Mouse (Mus musculus): ENCODE results near the gene Cdkal1. TPM values are rescaled to one million over a fixed set of nuclear protein-coding genes. Genes with fewer than 3 reads are reported as not detected.

Gene Cdkal1
- polyA plus RNA-seq, 2 experiments: 2.0 to 7.7 TPM

DNA sequence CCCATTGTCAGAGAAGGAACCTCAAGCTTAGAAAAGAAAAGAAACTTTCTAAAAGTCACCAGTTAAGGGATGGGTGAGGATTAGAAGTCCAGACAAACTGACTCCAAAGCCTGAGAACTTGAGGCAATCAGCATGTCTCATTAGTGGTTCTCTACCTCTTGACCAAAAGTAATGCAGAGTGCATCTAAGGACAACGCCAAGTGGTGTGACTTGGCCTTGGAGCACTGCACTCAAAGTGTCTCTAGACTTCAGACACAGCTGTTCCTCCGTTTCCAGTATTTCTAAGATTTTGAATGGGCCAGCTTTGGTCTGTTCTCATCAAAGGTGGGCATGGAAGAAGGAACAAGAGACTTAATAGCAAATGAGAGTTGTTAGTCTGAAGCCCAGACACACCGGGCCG is 74.1 kb downstream of the Cdkal1 start:
- Histone ChIP-seq H3K4me3 (ENCODE audit: insufficient read depth in 1 of 2, low read depth in 2 of 2, low read length in 2 of 2) (no peak overlapping the region), H3K36me3 (replicated peaks; ENCODE audit: control insufficient read depth, insufficient read depth, low read depth) (no peaks in the 10 kb centered on the region), H3K9ac (replicated peaks) (no peak overlapping the region), H3K9me3 (ENCODE audit: control insufficient read depth, low read length) (no peaks in the 10 kb centered on the region), H3K4me1 (replicated peaks; ENCODE audit: control insufficient read depth in 2 of 2, insufficient read depth in 2 of 2, low read length in 1 of 2) (no peaks in the 10 kb centered on the region; a peak in 1 of 4 replicates), H3K4me2 (ENCODE audit: low read depth) (no peak overlapping the region), H3K27me3 (ENCODE audit: control insufficient read depth, insufficient read depth, low read length) (no peaks in the 10 kb centered on the region), H3K27ac (no peak overlapping the region)
- DNase-seq (ENCODE audit: low read depth in 3 of 3, low spot score in 3 of 3): no peak
- ATAC-seq (ENCODE audit: insufficient read depth): no peak
- 78% methylated on average over 4 of the region's 4 CpGs for WGBS (ENCODE audit: insufficient replicate concordance)
- no peak for TF ChIP-seq CTCF (IDR thresholded peaks at IDR 0.05; ENCODE audit: low read depth)

DNA sequence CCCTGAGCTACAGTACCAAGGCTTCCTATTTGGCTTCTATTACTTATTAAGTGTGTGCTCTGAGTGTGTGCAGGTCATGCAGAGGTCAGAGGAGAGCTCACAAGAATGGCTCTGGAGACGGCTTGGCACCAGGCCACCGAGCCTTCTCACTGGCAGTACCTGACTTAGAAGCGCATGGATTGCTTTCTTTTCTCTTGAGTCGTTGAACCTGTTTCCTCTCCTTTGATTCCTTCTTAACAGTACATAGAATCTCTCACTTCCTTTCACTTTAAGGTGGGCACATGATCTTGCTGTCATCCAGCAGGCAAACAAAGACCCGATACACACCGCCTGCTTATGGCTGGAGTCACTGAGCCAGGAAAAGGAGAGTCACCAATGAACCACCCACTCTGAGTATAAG is 74.8 kb downstream of the Cdkal1 start:
- Histone ChIP-seq H3K27me3 (ENCODE audit: control insufficient read depth, insufficient read depth, low read length) (no peaks in the 10 kb centered on the region), H3K4me1 (replicated peaks; ENCODE audit: control insufficient read depth in 2 of 2, insufficient read depth in 2 of 2, low read length in 1 of 2) (no peaks in the 10 kb centered on the region; a peak in 1 of 4 replicates), H3K4me2 (ENCODE audit: low read depth) (no peak overlapping the region), H3K4me3 (ENCODE audit: insufficient read depth in 1 of 2, low read depth in 2 of 2, low read length in 2 of 2) (no peak overlapping the region), H3K9ac (replicated peaks) (no peak overlapping the region), H3K27ac (no peak overlapping the region), H3K36me3 (replicated peaks; ENCODE audit: control insufficient read depth, insufficient read depth, low read depth) (no peaks in the 10 kb centered on the region), H3K9me3 (ENCODE audit: control insufficient read depth, low read length) (no peaks in the 10 kb centered on the region)
- 72% methylated on average over 6 of the region's 6 CpGs for WGBS (ENCODE audit: insufficient replicate concordance)
- TF ChIP-seq EP300 (IDR thresholded peaks at IDR 0.05; ENCODE audit: low read depth): no peak
- TF ChIP-seq CTCF (IDR thresholded peaks at IDR 0.05; ENCODE audit: low read depth): no peak
- DNase-seq (ENCODE audit: low read depth in 3 of 3, low spot score in 3 of 3) (no peak), ATAC-seq (ENCODE audit: insufficient read depth) (no peak)

DNA sequence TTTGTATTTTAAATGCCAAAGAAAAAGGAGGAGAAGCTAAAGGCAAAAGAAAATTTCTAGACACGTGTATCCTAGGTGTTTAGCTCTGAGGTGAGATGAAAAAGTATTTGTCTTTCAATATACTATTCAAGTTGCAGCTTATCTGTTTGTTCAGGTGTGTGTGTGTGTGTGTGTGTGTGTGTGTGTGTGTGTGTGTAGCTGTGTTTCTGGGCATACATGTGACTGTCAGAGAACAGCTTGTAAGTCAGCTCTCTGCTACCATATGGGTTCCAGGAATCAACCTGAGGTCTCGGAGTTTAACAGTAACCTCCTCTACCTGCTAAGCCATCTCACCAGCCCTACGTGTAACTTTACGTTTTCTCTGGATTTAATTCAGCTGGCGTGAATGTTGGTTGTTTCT is 76.0 kb downstream of the Cdkal1 start:
- Histone ChIP-seq H3K4me1 (replicated peaks; ENCODE audit: control insufficient read depth in 2 of 2, insufficient read depth in 2 of 2, low read length in 1 of 2) (no peaks in the 10 kb centered on the region; a peak in 1 of 4 replicates), H3K9ac (replicated peaks) (no peak overlapping the region), H3K4me2 (ENCODE audit: low read depth) (no peak overlapping the region), H3K9me3 (ENCODE audit: control insufficient read depth, low read length) (no peaks in the 10 kb centered on the region), H3K36me3 (replicated peaks; ENCODE audit: control insufficient read depth, insufficient read depth, low read depth) (no peaks in the 10 kb centered on the region), H3K4me3 (ENCODE audit: insufficient read depth in 1 of 2, low read depth in 2 of 2, low read length in 2 of 2) (no peak overlapping the region), H3K27ac (no peak overlapping the region), H3K27me3 (ENCODE audit: control insufficient read depth, insufficient read depth, low read length) (no peaks in the 10 kb centered on the region)
- TF ChIP-seq EP300 (IDR thresholded peaks at IDR 0.05; ENCODE audit: low read depth) (no peak), CTCF (IDR thresholded peaks at IDR 0.05; ENCODE audit: low read depth) (no peak)
- ATAC-seq (ENCODE audit: insufficient read depth): no peak
- 77% methylated on average over 5 of the region's 5 CpGs for WGBS (ENCODE audit: insufficient replicate concordance)
- DNase-seq (ENCODE audit: low read depth in 3 of 3, low spot score in 3 of 3): no peak

DNA sequence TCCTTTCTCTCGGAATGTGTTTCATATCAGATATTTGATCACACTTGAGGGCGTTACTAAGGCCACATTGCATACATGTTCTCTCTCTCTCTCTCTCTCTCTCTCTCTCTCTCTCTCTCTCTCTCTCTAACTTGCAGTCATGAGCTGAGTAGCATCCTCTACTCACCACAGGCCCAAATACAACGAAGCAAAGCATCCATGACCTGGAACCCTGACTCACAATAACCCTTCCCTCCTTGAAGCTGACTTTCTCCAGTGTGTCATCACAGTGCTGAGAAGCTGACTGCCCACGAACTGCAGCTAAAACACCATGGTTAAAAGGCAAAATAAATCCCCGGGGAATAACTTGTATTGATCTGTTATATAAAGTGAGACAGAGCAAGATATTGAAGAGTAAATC is 76.4 kb downstream of the Cdkal1 start:
- Histone ChIP-seq H3K36me3 (replicated peaks; ENCODE audit: control insufficient read depth, insufficient read depth, low read depth) (no peaks in the 10 kb centered on the region), H3K27me3 (ENCODE audit: control insufficient read depth, insufficient read depth, low read length) (no peaks in the 10 kb centered on the region), H3K27ac (no peak overlapping the region), H3K4me2 (ENCODE audit: low read depth) (no peak overlapping the region), H3K4me3 (ENCODE audit: insufficient read depth in 1 of 2, low read depth in 2 of 2, low read length in 2 of 2) (no peak overlapping the region), H3K9ac (replicated peaks) (no peak overlapping the region), H3K9me3 (ENCODE audit: control insufficient read depth, low read length) (no peaks in the 10 kb centered on the region), H3K4me1 (replicated peaks; ENCODE audit: control insufficient read depth in 2 of 2, insufficient read depth in 2 of 2, low read length in 1 of 2) (no peaks in the 10 kb centered on the region; a peak in 1 of 4 replicates)
- ATAC-seq (ENCODE audit: insufficient read depth) (no peak), DNase-seq (ENCODE audit: low read depth in 3 of 3, low spot score in 3 of 3) (no peak)
- 62% methylated on average over 5 of the region's 5 CpGs for WGBS (ENCODE audit: insufficient replicate concordance)
- TF ChIP-seq CTCF (IDR thresholded peaks at IDR 0.05; ENCODE audit: low read depth): no peak
- no peak for TF ChIP-seq EP300 (IDR thresholded peaks at IDR 0.05; ENCODE audit: low read depth)

DNA sequence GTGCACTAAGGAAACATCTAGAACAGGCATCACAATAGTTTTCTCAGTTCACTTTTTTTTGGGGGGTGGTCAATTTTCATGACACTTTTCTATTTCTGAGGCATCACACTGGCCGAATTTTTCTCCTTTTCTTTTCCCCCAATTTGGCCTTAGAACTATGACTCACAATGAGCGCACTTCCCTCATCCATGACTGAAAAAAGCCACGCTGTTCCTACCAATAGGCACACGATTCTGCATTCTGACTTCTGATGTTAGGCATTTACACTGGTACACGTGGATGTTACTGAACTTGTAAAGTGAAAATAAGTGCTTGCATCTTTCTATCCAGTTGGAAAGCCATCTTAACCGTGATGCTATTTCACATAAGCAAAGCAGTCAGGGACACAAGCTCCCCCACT is 77.3 kb downstream of the Cdkal1 start:
- TF ChIP-seq CTCF (IDR thresholded peaks at IDR 0.05; ENCODE audit: low read depth) (no peak), EP300 (IDR thresholded peaks at IDR 0.05; ENCODE audit: low read depth) (no peak)
- H3K36me3 ChIP-seq (replicated peaks; ENCODE audit: control insufficient read depth, insufficient read depth, low read depth): no peaks in the 10 kb centered on the region
- no peak overlapping the region for H3K27ac ChIP-seq
- ATAC-seq (ENCODE audit: insufficient read depth): no peak
- 69% methylated on average over 6 of the region's 6 CpGs for whole genome bisulfite sequencing (ENCODE audit: insufficient replicate concordance)
- no peak overlapping the region for H3K4me3 ChIP-seq (ENCODE audit: insufficient read depth in 1 of 2, low read depth in 2 of 2, low read length in 2 of 2)
- H3K4me2 ChIP-seq (ENCODE audit: low read depth): no peak overlapping the region
- H3K27me3 ChIP-seq (ENCODE audit: control insufficient read depth, insufficient read depth, low read length): no peaks in the 10 kb centered on the region
- no peak overlapping the region for H3K9ac ChIP-seq (replicated peaks)
- no peak for DNase-seq (ENCODE audit: low read depth in 3 of 3, low spot score in 3 of 3)
- no peaks in the 10 kb centered on the region for H3K9me3 ChIP-seq (ENCODE audit: control insufficient read depth, low read length)
- H3K4me1 ChIP-seq (replicated peaks; ENCODE audit: control insufficient read depth in 2 of 2, insufficient read depth in 2 of 2, low read length in 1 of 2): peaks cover 3 to 4% of the 10 kb centered on the region in 2 experiments; a peak in 2 of 4 replicates

Data from liver, embryonic 14.5 days (tissue).